Mouse (Mus musculus): ENCODE measurements at regions not wholly inside any gene's neighbourhood (a gene's known extent, or its start where the extent isn't known, plus 50 kb on each side); places are given as distances from the start of the nearest gene placed in this dataset.
A peak's percentile ranks its signal among the peaks of the same experiment; 100 is the strongest.

DNA sequence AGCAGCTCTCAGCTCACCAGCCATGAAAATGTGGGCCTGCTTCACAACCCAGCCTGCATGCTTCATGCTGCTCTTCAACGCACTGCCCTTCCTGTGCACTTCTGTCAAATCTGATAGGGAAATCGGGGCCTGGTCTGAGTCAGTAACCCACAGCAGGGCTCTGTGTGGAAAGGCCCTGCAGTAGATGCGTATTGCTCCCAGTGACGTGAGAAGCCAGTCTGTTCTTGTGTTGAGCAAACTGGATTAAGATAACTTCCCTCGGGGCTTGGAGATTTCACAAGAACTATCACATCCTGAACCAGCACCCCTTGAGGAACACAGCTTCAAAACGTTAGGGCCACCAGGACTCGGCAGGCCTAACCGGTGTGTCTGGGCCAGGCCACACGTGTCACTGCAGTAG lies 106.5 kb upstream of the Klf14 start:
- DNase-seq (ENCODE audit: extremely low spot score): no peak

DNA sequence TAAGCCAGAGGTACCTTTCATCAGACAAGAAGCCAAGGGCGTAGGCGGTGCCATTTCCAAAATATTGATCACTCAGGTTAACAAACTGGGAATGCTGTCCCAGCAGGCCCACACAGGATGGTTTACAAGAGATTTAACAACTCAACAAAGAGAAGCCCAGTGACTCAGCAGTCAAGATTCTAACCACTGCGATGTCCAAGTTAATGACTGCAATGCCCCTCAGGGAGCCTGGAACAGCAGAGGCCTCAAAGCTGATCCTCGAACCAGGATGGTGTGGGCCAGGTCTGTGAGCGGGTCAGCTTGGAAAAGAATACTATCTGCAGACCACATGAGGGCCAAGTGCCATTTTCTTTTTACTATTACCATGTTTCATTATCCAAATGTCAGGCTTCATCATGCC lies 108.0 kb upstream of the Klf14 start:
- DNase-seq (ENCODE audit: extremely low spot score): no peak

DNA sequence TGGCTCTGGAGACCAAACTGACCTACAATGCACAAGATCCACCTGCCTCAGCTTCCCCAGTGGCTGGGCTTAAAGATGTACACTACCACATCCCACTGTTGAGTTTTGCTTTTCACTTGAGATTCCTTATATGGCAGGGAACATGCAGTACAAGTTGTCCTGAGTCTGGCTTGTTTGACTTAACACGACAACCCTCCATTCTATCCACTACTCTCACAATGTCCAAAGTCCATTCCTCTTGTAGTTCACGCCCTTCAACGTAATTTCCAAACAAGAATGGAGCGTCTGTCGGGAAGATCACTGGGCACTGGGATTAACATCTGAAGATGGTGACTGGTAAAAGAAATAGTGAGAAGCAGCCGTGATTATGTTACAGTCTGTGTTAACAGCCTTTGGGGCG lies 108.6 kb upstream of the Klf14 start:
- no peak for DNase-seq (ENCODE audit: extremely low spot score)

DNA sequence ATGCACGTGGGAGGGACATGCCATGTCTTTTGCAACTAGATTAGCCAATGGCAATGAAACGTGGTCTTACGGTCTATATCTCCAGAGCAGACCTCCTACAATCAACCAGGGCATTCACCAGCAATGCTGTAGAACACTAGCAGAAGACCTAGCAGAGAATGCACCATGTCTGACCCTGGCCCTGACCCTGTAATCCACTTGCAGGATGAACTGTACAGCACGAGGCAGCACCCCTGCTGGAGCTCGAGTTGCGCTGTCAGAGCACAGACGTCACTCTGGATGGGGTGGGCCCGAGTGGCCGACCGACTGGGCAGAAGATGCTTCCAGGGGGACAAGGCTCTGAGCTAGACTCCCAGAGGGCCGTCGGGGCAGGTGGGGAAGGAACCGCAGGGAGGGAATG lies 110.4 kb upstream of the Klf14 start:
- no peak for DNase-seq (ENCODE audit: extremely low spot score)

DNA sequence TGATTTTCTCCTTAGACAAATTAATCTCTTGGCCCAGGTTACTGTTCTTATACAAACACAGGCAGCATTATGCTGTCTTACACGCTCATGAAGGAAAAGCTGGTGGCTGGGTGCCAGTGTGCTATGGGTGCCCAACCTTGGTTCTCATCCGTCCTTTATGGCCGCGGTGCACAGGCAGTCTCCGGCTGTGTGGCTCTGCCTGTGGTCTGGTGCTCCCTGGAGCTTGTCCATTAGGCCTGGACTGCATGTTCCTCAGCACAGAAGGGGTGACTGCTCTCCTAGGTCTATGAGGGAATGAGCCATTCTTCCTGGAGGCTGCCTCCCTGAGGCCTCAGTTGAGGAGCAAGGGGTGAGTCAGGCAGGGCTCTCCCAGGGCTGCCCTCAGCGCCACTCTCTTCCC lies 111.7 kb upstream of the Klf14 start:
- DNase-seq (ENCODE audit: extremely low spot score): no peak

DNA sequence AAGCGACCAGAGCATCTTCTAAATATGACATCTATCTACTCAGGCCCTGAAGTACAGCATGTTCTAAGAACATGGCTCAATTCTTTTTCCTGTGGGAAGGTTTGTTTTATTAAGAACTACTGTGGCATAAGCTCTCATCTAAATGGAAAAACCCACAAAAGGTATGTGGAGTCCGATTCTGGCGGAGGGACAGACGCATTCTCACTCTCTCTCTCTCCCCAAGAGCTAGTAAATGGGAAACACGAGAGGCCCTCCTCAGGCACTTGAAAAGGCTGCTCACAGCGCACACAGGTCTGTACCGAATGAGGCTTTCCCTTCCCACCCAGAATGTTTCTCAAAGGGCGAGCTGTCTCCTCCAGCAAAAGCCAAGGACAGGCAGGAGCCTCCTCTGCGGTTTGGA lies 112.1 kb upstream of the Klf14 start:
- no peak for DNase-seq (ENCODE audit: extremely low spot score)

DNA sequence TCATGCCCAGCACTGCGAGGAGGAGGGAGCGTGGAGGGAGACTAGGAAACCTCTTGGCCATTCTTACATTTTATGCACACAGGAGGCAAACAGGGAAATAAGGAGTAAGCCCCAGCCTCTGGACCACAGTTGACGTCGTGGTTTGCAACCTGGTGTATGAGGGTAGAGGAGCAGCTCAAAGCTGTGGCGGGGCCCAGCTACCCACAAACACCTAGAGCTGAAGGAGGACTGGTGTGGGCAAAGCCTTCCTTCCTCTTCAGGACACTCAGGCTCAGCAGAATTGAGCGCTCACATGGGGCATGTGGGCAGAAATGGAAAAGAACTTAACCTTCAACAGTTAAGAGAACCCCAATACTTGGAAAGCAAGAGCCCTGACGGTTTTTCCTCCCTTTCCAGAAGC lies 113.2 kb upstream of the Klf14 start:
- DNase-seq (ENCODE audit: extremely low spot score): no peak

DNA sequence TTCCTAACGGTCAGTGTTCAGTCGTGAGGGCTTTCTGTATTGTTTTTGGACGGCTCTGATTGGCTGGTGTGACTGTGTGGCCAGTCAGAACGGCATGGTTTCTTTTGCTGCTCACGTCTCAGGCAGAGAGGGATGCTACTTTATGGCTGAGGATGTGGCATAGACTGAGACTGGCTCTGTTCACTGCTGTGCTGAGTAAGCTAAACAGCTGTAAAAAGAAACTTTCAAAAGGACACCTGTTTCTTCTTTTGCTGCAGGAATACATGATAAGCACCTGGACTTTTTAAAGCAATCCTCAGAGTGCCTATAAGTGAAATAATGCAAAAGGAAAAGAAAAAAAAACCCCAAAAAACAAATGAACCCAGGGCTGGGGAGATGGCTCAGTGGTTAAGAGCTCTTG lies 113.7 kb upstream of the Klf14 start:
- DNase-seq (ENCODE audit: extremely low spot score): no peak

DNA sequence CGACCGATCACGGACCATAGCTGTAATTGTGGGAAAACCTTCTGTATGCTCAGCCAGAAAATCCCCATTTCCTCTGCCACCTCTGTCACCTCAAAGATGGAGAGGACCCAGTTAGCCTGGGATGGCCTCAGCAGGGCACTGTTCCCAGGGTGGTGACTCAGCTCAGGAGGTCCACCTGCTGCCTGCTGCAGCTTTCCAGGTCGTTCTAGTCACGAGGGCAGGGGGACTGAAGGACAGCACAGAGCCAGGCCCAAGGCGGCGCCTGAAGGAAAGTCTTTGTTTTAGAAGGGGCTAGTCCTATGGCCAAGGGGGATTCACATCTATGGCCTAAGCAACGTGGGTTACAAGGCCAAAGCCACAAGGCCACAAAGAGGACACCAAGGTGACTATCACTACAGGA lies 114.5 kb upstream of the Klf14 start:
- no peak for DNase-seq (ENCODE audit: extremely low spot score)

DNA sequence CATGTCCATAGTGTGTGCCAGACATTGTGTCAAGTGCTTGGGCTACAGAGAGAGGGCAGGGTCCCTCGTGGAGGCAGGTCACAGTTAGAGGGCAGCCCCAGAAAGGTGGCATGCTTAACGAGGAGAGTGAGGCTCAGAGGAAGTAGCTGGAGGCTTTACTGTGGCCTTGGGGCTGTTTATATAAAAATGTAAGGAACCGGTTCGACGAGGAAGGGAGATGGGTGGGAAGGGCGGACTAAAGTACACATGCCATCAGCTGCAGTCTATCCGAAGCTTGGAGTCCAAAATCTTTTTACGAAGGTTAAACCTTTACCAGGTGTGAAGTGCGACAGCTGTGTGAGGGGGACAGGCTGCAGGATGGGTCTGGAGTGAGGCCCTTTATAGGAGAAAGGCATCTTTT lies 115.5 kb upstream of the Klf14 start:
- no peak for DNase-seq (ENCODE audit: extremely low spot score)

DNA sequence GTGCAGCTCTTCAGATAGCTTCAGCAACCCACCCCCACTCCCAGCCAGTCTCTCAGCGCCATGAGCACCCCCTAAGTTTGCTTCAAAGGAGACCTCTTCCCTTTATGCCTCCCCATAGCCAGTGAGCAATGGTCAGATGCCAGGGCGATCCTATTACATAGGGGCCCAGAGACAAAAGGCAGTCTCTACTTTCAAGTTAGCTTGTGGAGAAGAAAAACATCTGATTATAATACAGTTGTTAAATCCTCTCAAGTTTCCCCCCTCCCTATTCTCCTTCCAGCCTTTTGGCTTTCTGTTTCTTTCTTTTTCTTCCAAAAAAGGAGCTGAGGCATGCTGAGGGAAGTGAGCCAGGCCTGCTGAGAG lies 116.3 kb upstream of the Klf14 start:
- DNase-seq (ENCODE audit: extremely low spot score): no peak

DNA sequence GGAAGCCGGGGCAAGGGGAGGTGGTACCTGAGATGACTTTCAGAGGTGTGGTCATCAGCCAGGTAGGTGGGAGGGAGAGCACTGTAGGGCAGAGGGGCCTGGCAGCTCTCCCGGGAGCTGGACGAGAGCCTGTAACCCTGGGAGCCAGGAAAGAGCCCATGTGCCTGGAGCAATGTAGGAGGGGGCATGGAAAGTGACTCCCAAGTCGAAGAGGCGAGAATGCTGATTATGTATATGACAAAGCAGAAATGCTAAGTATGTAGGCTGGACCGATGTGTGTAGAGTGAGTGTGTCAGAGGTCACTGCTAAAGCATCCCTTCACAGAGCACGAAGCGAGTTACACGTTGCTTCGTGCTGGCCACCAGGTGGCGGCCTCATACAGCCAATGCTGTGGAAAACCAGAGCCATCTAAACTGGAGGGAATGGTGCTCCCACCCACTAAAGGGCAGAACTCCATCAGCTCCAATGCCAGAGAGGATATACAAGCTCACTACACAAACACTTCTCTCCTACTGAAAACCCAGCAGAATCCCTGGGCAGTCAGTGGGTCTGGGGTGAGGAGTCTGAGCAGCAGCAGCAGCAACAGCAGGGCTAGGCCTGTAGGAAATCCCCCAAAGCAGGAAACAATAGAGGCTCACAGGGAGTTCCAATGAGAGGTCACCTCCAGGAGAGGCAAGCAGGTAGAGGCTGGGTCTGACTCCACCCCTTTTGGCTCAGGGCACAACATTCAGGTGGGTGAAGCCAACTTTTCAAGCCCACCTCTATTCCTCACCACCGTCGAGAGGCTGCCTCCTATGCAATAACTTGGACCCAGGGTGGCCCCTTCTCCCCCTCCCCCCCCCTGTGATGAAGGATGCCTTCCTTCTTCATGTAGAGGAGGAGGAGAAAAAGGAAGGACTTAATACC lies 116.9 kb upstream of the Klf14 start:
- peak; percentile 74 for DNase-seq (ENCODE audit: extremely low spot score)

DNA sequence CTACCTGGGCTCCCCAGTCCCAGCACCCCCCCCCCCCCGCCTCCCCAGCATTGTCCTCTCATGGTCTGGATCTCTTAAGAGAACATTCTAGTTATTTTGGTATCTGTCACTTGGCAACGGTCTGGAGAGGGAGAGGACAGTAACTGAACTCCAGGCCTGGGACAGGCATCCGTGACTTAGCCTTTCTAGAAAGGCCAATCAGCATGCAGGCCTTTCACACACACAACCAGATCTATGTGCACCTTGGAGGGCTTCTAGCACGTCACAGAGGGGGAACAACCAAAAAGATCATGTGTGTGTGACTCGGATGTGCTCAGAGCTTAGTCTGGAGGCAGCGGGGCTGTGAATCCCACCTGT lies 117.6 kb upstream of the Klf14 start:
- DNase-seq (ENCODE audit: extremely low spot score): no peak

DNA sequence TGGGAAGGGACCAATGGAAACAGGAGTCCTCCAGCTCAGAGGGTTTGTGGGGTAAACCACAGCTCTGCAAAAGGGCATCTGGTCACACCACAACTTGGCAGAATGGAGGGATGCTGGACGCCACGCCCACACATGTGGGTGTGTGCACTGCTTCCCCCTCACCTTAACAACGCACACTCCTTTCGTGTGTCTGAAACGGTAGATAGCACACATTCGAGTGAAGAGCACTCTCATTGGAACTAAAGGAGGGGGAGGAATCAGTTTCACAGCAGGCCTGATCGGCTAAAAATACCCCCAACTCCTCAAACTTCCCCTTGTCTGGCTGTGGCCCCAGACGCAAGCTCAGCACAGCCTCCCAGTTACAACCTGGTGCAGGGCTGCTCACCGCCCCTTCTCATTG lies 118.3 kb upstream of the Klf14 start:
- no peak for DNase-seq (ENCODE audit: extremely low spot score)

DNA sequence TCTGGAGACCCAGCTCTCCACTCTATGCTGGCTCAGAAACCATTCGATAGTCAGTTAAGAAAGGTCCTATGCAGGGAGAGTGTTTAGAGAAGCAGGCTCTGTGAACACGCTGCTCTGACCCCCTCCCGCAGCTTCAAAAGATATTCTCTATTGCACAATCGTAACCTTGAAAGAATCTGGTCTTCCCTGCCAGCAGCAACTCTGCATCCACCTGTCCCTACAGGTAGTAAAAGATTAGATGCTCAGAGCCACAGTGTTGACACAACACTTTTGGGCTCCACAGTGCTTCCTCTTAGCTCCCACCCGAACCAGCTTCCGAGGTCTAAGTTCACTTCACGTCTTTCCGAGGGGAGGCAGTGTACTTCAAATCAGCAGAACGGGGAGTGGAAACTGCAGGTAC lies 118.9 kb upstream of the Klf14 start:
- no peak for DNase-seq (ENCODE audit: extremely low spot score)

DNA sequence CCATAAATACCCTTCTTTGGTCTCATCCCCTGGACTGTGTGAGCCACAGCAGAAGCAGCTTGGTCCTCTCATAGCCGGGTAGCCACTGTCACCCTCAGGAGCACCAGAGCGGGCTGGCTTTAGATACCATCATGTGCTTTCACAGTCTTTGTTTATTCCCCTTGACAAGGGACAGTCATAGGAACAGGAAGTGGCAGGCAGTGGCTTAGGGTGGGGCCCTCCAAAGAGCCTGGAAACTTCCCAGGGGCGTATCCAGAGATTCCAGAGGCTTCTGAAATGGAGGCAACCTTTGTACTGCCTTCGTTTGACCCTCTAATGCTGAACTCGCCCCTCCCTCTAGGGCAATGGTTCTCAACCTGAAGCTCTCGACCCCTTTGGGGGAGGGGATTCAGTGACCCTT lies 119.5 kb upstream of the Klf14 start:
- no peak for DNase-seq (ENCODE audit: extremely low spot score)

DNA sequence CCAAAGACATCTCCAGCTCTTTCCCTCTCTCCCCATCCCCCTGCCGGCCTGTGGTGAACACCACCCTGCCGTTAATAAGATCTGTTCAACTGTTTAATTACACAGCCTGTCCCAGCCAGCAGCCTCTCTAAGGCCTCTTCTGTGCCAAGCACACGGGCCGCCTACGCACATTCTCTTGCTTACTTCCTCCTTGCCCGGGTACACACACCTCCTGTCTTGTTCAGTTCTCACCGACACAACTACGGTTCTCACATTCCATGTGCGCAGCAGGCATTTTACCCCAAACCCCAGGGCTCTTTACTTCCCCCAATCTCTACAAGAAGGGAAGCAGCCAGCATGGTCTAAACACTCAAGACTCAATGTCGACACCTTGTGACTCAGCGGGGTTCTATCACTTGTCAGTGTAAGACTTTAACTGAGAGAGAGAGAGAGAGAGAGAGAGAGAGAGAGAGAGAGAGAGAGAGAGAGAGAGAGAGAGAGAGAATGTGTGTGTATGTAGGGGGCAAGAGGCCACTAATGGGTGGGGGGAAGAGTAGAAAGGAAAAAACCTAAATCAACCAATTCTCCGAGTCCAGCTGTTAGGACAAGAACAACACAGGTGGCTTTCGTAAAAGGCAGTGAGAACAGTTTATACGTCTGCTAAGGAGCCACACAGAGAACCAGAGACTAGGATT lies 120.8 kb upstream of the Klf14 start:
- DNase-seq (ENCODE audit: extremely low spot score): no peak

DNA sequence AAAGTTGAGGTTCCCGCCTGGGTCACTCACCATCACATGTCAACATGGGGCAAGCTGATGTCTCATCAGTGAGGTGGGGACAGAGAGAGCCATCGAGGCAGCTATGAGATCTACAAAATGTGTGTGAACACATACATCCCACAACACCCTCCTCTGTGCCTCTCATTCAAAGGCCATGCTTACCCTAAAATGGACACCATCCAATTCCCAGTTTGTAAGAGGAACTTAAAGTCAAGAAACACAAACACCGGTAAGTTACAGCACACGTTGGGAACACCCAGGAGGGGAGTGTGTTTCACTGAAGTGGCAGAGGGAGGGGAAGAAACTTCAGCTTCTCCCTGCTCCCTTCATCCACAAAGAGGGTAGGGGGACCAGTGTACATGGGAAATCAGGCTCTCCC lies 121.4 kb upstream of the Klf14 start:
- no peak for DNase-seq (ENCODE audit: extremely low spot score)

DNA sequence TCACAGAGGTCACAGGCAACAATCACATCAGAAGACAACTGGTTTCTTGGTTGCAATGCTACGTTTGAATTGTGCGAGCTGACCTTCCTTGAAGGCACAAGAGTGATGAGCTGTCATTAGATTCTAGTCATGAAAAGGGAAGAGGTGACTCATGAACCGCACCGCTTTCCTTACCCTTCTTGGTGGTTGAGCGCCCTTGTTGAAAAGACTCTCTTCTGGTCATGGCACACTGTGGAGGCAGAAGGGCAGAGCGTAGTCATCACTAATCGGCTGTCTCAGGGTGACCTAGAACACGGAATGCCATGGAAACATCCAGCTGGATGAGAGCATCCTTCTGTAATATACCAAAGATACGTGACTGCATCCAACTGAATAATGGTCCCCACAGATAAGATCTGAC lies 121.8 kb upstream of the Klf14 start:
- DNase-seq (ENCODE audit: extremely low spot score): no peak

DNA sequence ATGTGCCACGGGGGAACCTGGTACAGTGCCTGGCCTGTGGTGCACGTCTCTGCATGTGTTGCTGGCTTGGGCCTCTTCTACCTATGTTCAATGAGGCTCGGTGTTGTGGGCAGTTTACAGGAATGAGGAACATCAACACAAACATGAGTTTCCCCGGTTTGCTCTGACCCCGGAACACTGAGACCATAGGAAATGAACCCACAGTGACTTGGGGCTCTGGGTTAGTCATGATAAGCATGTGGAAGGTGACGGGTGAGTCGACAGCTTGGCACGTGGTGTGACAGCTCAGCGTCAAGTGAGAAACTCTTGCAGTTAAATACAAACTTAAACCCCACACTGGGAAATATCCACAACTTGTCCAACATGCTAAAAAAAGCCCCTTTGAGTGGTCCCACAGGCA lies 122.4 kb upstream of the Klf14 start:
- no peak for DNase-seq (ENCODE audit: extremely low spot score)

DNA sequence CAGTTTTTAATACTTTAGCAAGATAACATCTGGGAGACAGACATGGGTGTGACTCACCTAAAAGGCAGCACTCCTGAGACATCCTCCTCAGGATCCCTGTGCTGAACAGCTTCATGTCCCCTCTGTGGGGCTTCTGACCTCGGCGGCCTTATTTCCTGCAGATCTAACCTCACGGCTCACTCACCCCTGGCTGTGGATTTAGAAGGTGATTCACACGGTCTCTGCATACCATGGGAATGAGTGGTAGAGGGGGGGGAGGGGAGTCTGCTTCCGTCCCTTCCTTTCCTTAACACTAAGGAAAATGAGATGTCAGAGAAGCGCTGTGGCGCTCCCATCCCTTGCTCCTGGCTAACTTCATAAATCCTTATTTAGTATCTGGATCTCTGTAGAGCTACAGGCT lies 123.1 kb upstream of the Klf14 start:
- DNase-seq (ENCODE audit: extremely low spot score): no peak

DNA sequence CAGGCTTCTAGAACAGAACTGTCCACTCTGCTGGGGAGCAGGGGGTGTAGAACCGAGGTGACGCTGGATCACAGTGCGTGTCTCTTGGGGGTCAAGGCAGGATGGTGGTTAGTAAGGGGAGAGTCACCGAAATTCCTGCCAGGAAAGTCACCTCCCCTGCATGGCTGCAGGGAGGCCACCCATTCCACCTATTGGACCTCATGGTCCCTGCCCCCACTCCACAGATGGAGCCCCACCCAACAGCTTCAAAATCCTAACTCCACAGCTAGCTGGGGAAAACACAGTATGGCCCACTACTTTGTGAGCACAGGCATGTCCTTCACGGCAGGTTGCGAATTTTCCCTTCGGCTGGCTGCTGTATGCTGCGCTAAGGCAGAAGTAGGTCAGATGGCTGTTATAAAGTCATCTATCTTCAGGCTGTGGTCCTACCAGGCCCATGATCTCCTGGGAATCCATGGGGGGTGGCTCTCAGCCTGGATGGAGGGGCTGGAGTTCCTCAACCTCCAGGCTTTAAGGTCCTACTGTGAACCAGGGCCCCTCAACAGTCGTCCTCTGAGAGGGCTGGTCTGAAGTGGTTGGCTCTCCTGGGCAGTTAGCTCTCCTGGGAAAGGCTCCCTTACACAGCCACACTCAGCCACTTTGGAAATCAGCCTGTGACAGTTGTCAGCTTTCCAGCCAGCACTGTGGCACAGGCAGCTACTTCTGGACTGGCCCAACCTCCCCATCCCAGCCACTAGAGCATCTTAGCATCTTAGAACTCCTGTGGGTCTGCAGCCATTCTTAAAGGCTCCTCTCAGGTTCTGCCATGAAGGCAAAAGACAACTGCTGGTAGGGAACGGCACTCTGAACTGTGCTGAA lies 124.0 kb upstream of the Klf14 start:
- DNase-seq (ENCODE audit: extremely low spot score): no peak

DNA sequence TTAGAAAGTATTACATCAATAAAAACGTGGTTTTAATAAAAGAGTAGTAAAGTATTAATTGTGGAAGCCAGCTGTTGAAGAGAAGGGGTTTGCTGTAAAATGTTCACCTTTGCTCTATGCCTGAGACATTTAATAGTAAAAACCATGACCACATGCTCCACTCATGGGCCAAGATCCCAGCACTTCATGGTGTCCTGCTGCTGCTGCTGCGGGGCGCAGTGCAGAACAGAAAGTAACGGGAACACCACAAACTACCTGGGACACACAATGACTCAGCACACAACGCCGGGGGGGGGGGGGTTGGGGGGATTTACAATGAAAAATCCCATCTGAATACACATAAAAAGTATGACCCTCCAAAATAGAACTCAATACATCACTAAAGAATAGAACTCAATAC lies 124.8 kb upstream of the Klf14 start:
- DNase-seq (ENCODE audit: extremely low spot score): no peak
